Mouse (Mus musculus): ENCODE data around the gene Nebl.
"Not testable (repeated sequence)": the region's sequence is repeated elsewhere in the genome, so short reads cannot be mapped to it uniquely, and the experiment has no call there.

Nebl gene

DNA sequence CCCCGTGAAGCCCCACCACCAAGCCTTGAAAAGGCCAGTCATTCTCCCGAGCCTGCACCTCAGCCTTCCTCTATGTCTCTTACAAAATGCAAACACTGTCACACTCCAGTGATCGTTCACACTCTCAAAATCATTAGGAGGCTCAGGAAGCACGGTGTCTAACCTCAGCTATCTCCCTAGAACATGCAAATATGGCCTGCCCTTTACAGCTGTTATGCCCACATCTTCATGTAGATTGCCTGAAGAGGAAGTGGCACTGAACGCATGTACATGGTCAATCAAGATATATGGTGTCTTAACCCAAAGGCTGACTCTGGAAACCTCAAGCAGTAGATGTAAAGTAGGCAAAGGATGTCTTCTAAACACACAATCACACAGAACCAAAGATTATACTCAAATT is 335.0 kb downstream of the Nebl start:
- no peak for DNase-seq (ENCODE audit: low spot score)

DNA sequence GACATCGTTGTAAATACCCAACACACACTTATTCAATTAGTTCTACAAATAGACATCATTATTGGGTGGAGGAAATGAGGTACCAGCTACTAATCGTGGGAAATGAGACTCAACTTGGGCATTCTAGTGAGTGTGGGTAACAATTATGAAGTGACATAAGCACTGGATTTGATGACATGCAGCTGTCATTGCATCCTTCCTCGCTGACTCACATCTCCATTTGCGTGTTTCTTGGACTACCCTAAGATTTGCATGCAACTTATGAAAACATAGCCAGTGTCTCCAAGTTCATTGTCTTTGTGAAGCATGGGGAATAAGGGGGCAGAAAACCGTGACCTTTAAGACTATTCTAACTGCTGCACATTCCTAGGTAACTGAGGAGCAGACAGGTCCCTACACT is 339.9 kb downstream of the Nebl start:
- DNase-seq (ENCODE audit: low spot score) = no peak

DNA sequence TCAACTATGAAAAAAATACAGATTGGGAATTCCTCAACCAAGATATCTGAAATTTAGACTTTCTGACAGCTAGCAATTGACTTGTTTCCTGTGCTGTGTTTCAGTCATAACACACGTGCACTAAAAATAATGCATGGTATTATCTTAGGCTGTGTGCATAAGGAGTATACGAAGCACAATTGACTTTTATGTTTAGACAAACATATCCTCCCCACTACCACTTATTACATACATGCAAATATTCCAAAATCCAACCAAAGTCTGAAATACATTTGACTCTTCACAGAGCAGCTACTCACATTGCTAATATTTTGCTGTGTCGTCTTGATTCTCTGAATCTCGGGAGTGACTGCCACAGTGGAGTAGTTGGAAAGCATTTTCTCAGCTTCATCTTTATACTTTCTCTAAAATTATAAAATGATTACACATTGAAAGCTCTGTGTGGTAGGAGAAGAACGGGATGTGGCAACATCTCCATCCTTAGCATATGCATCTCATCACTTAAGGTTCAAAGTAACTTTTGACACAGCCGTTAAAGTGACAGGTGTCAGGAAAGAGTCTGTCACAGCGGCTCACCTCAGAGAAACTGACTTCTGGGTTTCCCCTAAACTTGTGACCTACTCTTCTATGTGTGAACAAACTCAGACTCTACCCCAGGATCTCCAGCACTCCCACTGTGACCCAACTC is 340.6 kb downstream of the Nebl start:
- DNase-seq (ENCODE audit: low spot score) = no peak

DNA sequence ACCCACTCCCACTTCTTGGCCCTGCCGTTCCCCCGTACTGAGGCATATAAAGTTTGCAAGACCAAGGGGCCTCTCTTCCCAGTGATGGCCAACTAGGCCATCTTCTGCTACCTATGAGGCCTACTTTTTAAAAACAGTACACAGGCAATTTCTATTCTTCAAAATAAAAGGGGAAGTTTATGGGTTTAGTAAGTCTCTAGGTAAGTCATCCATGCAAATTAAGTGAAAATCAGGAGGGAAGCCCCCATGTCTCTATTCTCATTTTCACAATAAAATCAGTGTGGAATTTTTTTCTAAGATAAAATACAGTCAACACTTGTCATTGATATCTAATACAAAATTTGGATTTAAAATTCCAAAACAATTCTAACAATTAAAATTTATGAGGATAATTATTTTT is 341.4 kb downstream of the Nebl start:
- DNase-seq (ENCODE audit: low spot score) = no peak

DNA sequence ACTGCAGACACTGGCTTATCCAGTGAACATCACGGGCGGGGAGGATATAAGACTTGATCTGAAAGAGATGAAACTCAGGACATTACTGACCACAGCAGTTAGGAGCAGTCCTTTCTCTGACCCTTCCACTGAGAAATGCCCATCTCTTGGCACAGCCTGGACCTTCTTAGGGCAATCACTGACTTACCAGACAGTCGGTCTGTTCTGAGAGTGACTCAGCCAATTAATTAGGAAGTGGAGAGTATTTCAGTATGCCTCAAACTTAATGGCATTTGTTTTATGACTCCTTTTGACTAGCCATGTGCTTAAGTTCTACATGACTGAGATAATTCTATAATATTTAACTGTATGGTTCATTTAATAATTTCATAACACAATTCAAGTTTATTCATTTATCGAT is 341.9 kb downstream of the Nebl start:
- DNase-seq (ENCODE audit: low spot score) = no peak

DNA sequence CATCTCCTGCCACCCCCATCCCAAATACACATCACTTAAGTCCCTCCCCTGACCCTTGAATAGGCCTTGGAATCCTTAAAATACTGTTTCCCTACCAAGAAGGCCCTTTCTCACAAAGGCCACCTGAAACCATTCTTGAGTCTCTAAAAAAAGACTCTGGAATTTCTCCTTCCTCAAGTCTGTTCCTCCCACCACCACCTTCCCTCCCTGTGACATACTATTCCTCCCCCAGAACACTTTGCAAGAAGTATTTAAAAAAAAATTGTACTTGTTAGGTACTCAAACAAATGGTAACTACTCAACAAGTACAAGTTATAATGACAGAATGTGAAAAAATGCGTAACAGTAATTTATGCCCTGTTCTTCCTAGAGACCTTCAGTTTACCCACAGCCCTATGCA is 349.0 kb downstream of the Nebl start:
- no peak for DNase-seq (ENCODE audit: low spot score)

DNA sequence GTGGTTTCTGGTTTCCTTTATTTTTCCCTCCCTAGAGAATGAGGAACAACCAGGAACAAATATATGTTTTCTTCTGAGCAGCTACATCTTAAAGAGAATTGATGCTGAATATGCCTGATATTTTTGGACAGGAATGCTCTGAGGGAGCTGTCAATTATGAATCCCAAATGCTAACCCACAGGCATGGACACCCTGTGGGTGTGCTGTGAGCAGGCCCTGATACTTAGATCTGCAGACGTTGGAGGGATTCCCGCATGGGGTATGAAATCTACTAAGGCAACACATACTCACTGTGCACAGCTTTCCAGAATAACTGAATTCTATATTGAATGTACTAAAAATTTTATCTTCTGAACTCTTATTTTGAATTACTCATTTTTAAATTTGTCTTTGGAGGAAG is 355.3 kb downstream of the Nebl start:
- DNase-seq (ENCODE audit: low spot score) = no peak

DNA sequence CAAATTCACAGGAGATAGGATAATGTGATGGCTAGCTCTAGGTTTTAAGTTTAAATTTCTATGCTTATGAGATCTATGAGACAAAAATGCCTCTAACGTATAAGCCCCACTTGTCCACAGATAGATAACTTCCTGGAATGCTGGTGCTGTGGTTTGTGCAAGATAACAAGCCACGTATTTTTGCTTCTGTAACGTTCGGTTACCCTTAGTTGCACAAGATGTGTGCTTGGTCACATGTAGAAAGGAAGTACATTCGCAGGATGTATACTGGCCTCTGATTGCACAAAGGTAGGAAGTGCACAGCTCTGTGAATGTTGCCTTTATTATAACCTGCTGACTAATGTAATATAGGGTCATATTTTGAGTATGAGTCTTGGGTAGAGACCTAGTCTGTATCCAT is 365.6 kb downstream of the Nebl start:
- DNase-seq (ENCODE audit: low spot score) = no peak

DNA sequence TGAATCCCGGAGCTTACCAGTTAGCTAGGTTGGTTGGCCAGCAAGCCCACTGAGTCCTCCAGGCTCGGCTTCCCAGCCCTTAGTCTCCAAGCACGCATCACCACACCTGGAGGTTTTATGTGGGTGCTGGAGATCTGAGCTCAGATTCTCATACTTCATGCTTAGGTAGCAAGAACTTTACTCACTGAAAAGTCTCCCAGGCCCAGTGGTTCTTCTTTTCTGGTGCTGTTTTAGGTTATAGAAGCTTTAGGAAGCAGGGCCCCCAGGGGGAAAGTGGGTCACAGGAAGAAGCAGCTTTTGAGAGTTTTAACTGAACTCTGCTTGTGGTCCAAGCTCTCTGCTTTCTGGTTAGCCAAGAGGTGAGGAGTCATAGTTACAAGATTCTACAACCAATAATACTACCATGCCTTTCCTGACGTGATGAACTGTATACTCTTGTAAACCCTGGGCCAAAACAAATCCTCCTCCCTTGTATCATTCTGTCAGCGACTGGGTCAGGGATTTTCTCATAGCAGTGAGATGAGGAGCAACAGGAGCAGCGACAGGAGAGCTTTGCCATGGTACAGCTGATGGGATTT is 366.2 kb downstream of the Nebl start:
- DNase-seq (ENCODE audit: low spot score) = no peak

DNA sequence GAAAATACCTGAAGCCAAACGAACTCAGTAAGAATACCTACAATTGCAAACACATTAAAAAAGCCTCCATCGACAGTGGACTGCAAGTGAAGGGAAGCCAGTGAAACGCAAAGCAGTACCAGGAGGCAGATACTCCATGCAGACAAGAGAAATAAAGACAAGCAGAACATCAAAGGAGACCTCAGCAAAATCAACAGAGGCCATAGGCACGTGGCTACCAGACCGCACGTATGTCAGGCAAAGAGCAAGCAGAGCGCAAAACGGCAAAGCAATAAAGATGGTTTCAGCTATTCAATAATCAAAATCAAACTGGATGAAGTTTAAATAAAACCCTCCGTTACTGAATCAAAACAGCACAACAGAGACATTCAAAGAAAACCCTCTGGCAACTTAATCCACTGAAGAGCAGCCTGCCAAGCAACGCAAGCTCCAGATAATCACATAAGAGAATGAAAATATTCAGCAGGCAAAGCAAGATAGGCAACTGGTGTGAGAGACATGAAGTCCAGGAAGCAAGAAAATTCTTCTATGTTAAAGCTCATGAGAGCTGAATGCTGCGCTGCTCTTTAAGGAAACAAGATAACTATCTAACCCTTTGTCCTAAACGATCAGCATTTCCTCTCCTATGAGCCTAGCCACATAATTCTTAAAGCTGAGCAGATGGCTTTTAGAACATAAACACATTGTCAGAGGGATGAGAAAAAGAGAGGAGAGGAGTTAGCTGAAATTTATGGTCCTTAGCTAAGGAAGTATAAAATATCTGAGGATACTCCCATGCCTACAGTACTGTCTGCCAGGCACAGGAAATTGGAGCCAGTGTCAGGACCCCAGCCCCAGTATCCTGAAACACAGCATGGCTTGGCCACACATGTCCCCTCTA is 367.7 kb downstream of the Nebl start:
- DNase-seq (ENCODE audit: low spot score) = no peak

DNA sequence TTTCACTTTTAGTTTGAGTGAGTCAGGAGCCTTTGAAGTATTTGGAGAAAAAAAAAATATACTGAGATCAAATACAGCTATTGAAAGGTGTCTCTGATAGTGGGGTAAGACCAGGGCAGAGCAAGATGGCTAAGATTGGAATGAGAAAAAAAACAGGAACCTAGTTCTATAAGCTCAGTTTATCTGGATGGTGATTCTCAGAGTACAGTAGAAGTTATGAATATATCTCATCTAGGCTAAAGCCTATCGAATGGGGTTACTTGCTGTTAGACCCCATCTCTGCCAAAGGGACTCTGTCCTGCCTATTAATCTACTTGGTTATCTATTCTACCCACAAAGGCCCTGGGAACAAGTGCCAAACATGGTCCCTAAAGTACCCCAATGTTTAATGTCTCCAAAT is 369.1 kb downstream of the Nebl start:
- DNase-seq (ENCODE audit: low spot score) = no peak

DNA sequence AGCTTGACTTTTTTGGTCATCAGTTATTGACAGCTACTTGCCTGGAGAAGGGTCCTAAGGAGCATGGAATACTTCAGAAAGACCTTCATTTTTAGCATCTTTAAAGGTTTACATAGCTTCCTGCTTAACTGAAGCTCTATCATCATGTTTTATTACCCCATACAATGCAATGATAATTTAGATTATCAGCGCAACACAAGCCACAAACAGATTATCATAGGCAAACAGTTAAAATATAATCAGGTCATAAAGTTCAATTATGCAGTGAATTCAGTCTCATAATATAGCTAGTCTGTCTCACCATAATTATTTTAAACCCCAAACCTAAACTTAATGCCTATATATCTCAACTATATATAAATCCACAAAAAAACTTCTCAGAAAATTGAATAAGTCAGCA is 386.6 kb downstream of the Nebl start:
- no peak for DNase-seq (ENCODE audit: low spot score)

DNA sequence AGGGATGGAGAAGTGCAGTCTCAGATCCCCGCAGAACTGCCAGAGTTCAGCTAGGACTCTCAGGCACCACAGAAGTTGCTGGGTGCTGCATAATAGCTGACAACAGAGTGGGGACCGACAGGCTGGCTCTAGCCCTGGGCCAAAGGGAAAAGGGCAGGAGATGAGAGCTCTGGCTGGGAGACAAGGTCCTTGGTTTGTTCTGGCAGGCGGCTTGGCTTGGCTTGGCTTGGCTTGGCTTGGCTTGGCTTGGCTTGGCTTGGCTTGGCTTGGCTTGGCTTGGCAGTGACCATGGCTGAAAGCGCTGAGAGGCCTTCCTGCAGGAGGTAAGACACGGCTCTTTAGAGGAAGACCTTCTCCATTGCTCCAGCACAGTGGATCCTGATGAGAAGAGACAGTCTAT is 395.8 kb downstream of the Nebl start:
- no peak for DNase-seq (ENCODE audit: low spot score)

DNA sequence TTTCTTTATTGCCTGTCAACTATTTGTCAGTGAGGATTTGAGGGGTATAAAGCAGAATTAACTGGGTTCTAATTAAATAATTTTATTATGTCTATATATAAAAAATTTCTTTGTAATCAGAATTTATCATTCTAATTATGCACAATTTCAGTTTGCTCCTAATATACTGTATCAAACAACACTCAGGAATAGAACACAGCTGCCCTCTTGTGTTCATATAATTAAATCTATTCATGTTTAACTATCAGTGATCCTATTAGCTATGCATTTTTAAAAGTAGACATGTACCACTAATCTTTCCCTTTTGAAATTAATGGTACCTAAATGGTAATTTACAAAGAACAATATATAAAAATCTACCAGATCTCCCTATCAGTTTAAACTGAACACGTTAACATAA is 404.7 kb downstream of the Nebl start:
- no peak for DNase-seq (ENCODE audit: low spot score)

DNA sequence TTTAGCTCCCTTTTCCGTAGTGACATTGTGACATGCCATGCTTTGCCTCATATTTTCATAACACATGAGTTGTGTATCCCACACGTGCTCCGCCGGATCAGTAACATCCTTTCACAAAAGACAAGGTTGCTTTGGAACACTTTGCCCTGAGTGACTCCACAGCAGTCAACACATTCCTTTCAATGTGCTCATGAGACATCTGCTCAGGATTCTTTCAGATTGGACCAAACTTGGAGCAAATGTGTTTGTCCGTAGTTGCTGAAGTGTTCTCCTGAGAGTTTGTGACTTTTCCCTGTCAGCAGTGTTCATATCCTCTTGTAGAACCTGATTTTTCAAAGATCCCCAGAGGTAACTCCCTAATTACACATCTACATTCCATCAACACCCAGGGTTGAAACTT is 414.4 kb downstream of the Nebl start:
- no peak for DNase-seq (ENCODE audit: low spot score)

DNA sequence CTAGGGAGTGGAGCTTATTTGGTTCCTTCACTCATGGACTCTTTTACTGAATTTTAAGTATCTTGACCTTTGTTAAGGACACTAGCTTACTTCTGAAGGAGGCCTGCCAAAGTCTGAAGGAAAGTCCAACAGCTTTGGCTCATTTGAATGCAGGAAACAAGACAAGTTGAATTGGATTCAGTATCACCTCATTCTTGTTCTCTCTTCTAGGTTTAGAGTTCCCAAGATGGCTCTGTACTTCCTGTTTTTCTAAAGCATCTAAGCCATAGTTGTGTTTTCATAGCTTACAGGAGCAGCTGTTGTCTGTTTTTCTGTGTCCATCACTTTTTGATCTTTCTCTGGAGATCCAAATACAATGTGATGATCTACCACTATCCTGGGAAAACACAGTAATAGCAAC is 429.9 kb downstream of the Nebl start:
- no peak for DNase-seq (ENCODE audit: low spot score)

DNA sequence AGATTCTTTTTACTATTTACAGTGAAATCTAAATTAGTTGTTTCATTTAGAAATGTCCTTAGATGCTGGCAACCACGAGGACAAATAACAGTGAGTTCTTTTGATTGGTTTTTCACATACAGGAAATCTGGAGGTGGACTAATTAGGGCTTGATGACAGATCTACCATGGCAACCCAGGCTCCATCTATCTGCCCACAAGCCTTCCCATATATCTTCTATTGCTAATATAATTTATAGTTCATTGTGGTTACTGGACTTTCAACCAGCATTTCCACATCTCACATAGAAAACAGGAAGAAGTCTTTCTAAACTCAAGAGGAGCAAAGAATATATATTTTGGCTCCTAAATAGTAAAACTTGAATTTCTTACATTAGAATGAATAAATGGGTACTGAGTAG is 433.8 kb downstream of the Nebl start:
- no peak for DNase-seq (ENCODE audit: low spot score)

DNA sequence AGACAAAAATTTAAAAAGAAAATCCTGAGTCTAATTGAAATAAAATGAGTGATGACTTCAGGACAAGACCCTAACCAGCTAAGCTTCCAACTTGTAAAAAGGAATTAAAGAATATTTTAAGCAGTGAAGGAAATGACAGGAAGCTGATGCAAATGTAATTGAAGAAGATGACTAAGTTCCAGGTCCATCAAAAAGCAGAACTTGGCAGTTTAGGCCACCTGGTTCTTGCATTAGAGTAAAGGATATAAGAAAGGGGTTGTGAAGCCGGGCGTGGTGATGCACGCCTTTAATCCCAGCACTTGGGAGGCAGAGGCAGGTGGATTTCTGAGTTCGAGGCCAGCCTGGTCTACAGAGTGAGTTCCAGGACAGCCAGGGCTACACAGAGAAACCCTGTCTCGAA is 436.0 kb downstream of the Nebl start:
- not testable (repeated sequence) for DNase-seq (ENCODE audit: low spot score)
